ENCODE assay signal across 10 mouse cellular contexts in the genomic region with DNA sequence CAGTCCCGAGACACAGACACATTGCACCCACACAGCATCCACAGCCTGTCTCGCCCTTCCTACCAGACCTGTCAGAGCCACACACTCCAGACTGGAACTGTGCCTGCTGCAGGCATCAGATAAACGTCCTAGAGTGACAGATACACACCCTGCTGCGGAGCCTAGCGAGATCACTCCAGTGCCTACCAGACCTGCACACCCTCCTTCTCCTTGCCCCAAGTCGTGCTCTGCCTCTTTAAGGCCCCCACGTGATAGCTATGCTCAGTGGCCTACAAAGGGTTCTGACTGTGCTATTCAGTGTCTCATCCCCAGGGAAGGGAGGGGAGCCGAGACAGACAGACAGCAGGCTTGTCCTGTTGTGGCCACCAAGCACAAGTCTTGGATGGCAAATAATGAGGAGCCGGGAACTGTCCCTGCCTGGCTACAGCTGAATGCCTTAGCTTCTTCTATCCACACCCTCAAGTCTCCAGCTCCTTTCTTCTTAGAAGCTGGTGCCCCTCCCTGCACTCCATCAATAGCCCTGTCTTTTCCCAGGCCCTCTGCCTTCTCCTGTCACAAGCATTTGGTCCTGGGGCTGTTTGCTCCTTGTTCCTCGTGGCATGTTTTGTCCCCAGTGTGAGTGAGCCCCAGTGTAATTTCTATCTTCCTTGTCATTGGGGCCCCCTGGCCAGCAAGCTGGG. TPM values are rescaled to one million over a fixed set of nuclear protein-coding genes. Genes with fewer than 3 reads are reported as not detected.
DNase-seq lines count a peak whose midpoint lies in the region; ATAC-seq and TF ChIP-seq lines count a peak whose summit lies in the region.
"Had no signal": no experiment of that assay in that cellular context is flagged by ENCODE, and none has a peak within 500 bp of the region (broad histone marks: within the 10 kb centered on the region; RNA-seq: fewer than 3 reads in every experiment).

No protein-coding gene starts in this region.

- WGBS in hindbrain, embryonic 12.5 days = 13% methylated on average over 10 of the region's 10 CpGs
- 46% methylated on average over 10 of the region's 10 CpGs for WGBS in lung, adult 2 months

- peaks cover 66% of the 10 kb centered on the region for H3K36me3 ChIP-seq in hindbrain, embryonic 12.5 days
- H3K36me3 ChIP-seq: limb, embryonic 15.5 days had no signal

- peak overlapping the region; percentile 13; the same call in 1 of the 2 replicates for H3K4me2 ChIP-seq in hindbrain, embryonic 12.5 days (replicated peaks)
- H3K4me2 ChIP-seq: limb, embryonic 15.5 days had no signal

- peaks cover 44% of the 10 kb centered on the region for H3K4me1 ChIP-seq in hindbrain, embryonic 12.5 days
- H3K4me1 ChIP-seq in lung, adult 2 months (ENCODE audit: control insufficient read depth, insufficient read depth, low read length) = no peaks in the 10 kb centered on the region

- no peaks in the 10 kb centered on the region for H3K9me3 ChIP-seq in hindbrain, embryonic 12.5 days (replicated peaks)
- H3K9me3 ChIP-seq: limb, embryonic 15.5 days had no signal

- TF ChIP-seq POLR2A in lung, adult 2 months (IDR thresholded peaks at IDR 0.05; ENCODE audit: borderline replicate concordance, extremely low read depth, low read depth, low read length) = no peak

- no peak overlapping the region for H3K4me3 ChIP-seq in hindbrain, embryonic 12.5 days
- no peak overlapping the region for H3K4me3 ChIP-seq in lung, adult 2 months (replicated peaks; ENCODE audit: extremely low read depth, low read depth, low read length)
- H3K4me3 ChIP-seq: limb, embryonic 15.5 days had no signal

- DNase-seq in cerebellum, adult 9-11 months = peak; percentile 45
- DNase-seq in cerebellum, postnatal 4 days (ENCODE audit: low spot score in 2 of 2) = no peak
- DNase-seq in brain, adult 2 months (ENCODE audit: low read depth, low spot score) = peak; percentile 74
- no peak for DNase-seq in urinary bladder, postnatal 10 days (ENCODE audit: low spot score)
- DNase-seq in adrenal gland, adult 2 months = no peak
- no peak for DNase-seq in lung, adult 2 months

- peak; percentile 68 for ATAC-seq in hindbrain, embryonic 12.5 days (ENCODE audit: low FRiP score)
- ATAC-seq in megakaryocyte, adult 5-6 weeks (ENCODE audit: poor library complexity, severe bottlenecking) = peak; percentile 44; the same call in 1 of the 2 replicates

- peak overlapping the region; percentile 23; the same call in 1 of the 2 replicates for H3K9ac ChIP-seq in hindbrain, embryonic 12.5 days
- H3K9ac ChIP-seq: limb, embryonic 15.5 days had no signal

- no peak for TF ChIP-seq CTCF in lung, adult 2 months (IDR thresholded peaks at IDR 0.05; ENCODE audit: insufficient read depth, low read length)

- peak overlapping the region; percentile 79 for H3K27ac ChIP-seq in hindbrain, embryonic 12.5 days
- H3K27ac ChIP-seq: limb, embryonic 15.5 days had no signal

- H3K27me3 ChIP-seq in hindbrain, embryonic 12.5 days = no peaks in the 10 kb centered on the region

RNA-seq across cellular contexts. Expression of a gene that starts 41.6 kb away (rescaled TPM):
- polyA plus RNA-seq in hindbrain, embryonic 12.5 days (2016; fragmentation: Nextera tagmentation; extraction: Ambion mirVana) = not detected in 2 replicates
- not detected in 2 replicates for total RNA-seq in megakaryocyte, adult 5-6 weeks (2015)
- total RNA-seq in megakaryocyte, adult 5-6 weeks (2017) = not detected in 2 replicates
- under 1 TPM in 1 of 2 experiments, not detected in 1; 0.69 TPM for total RNA-seq in adrenal gland, adult 2 months (2021)
- not detected in 2 replicates for polyA plus RNA-seq in adrenal gland, adult 2 months (2012; rRNA removed)
- 1.1 and 1.3 TPM in 2 replicates for polyA plus RNA-seq in lung, adult 2 months (2012; rRNA removed)
- polyA plus RNA-seq: C2C12; limb, embryonic 15.5 days had no signal

RNA-seq across cellular contexts. Expression of a gene that starts 53.7 kb away (rescaled TPM):
- not detected in 2 replicates for polyA plus RNA-seq in hindbrain, embryonic 12.5 days (2016; fragmentation: Nextera tagmentation; extraction: Ambion mirVana)
- not detected in 2 replicates for total RNA-seq in megakaryocyte, adult 5-6 weeks (2015)
- total RNA-seq in megakaryocyte, adult 5-6 weeks (2017) = not detected in 2 replicates
- total RNA-seq in adrenal gland, adult 2 months (2021) = not detected
- polyA plus RNA-seq in adrenal gland, adult 2 months (2012; rRNA removed) = not detected in 2 replicates
- polyA plus RNA-seq in lung, adult 2 months (2012; rRNA removed) = 0.56 and 0.81 TPM in 2 replicates
- polyA plus RNA-seq: C2C12; limb, embryonic 15.5 days had no signal

Comparison
In these comparisons a context has a peak if more than half of its experiments do, and no peak if none do; other contexts are left out.
1. DNase-seq: peak in cerebellum, adult 9-11 months (single experiment) and brain, adult 2 months (single experiment); none in cerebellum, postnatal 4 days (0 of 2), urinary bladder, postnatal 10 days (single experiment), adrenal gland, adult 2 months (single experiment) and lung, adult 2 months (single experiment).